Mouse (Mus musculus) cerebellum, adult 9-11 months (tissue): ENCODE measurements at regions not wholly inside any gene's neighbourhood (a gene's known extent, or its start where the extent isn't known, plus 50 kb on each side); places are given as distances from the start of the nearest gene placed in this dataset.

Experiments used
- DNase-seq: peaks from one replicate; pipeline ENCODE4 v3.0.0; 2022

- DNase-seq: no peak
These were observed 215.6 kb upstream of the Ins1 start for GRCm38 (mm10) chr19:52048378-52048978.

DNA sequence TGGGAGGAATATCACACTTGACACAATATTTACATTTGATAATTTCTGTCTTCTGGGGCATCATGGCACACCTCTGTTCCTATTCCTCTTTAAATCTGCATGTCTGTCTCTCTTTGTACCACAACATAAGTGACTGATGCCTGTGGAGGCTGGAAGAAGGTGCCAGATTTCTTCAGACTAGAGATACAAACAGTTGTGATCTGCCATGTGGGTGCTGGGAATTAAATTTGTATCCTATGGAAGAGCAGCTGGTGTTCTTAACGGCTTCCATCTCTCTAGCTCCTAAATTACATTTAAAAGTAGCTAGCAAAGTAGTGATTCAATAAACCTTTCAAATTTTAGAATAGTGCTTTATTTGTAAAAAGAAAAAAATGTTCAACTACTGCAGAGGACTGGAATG, 195.3 kb upstream of the Ins1 start:
- no peak for DNase-seq

DNA sequence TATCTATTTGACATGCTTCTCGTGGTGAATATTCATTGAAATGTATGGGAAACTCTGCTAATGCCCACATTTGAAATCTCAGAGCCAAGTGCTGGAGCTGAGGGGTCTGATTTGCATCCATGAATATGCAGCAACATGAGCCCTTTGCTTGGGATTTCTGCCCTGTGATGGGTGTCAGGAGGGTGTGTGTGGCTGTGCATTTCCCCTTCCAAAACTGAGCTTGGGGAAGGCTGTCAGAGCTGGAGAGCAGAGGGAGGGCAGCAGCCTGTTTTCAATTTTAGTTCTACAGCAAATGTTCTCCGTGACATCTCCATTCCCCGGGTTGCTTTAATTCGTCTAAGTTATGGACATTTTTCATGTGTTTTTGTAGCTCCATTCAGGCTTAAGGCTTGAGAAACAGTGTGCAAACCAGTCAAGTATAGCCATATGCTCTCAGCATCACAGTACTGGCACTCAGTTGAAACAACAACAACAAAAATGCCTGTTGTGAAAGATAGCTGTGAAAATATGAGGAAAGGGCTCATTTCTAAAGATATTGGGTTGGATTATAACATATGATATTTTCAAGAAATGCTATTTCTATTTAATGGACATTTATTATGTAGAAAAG, 194.1 kb upstream of the Ins1 start:
- DNase-seq: no peak

GRCm38 (mm10) chr19:52071234-52071633, 192.9 kb upstream of the Ins1 start:
- no peak for DNase-seq

DNA sequence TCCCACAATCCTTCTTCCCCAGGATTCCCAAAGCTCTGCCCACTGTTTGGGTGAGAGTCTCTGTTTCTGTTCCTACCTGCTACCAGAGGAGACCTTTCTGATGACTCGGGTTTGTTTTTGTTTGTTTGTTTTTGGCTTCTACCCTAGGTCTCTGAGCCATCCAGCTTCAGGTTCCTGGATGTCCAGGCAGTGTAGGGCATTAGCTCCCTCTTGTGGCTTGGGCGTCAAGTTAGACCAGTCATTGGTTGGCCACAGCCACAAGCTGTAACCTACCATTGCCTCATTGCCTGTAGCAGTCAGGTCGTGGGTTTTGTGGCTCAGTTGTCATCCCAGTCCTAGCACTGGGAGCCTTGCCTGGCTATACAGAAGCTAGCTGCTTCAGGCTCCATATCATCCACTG, 185.1 kb upstream of the Ins1 start:
- no peak for DNase-seq

DNA sequence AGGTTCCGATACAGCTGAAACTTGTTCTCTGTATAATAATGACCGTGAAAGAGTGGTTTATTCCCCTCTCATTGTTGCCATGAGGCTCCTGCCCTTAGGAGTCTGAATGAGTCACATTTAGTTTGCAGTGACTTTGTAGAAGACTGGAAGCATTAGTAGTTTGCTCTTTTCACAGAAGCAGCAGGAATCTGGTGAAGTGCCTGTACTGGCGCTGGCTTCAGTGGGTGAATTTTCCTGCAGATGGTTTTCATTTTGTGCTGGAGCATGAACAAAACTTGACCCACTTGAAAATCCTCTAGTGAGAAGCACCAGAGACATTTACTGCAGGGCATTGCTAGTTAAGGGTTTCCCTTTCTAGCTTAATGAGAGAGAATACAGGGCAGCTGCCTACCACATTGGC, 151.7 kb upstream of the Ins1 start:
- DNase-seq: peak; percentile 14
